32 mouse cellular contexts compared by ENCODE assay signal in the genomic region with DNA sequence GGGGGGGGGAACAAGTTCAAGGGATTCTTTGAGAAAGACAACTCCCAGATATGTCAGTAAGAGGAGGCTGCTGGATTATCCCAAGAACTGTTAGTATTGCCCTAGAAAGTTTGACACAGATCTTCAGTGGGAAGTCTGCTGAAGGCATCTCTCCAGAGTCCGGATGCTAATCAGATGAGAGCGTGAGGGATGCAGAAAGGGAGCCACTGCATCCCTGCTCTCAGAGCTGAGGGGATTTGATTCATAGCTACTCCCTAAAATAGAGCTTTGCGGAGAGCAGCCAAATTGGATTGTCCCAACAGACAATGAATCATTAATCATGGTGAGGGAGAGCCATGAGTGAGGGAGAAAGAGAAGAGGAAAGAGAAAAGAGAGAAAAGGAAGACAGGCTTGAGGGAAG.
DNase-seq lines count a peak whose midpoint lies in the region; ATAC-seq and TF ChIP-seq lines count a peak whose summit lies in the region.
"Had no signal": no experiment of that assay in that cellular context is flagged by ENCODE, and none has a peak within 500 bp of the region (broad histone marks: within the 10 kb centered on the region; RNA-seq: fewer than 3 reads in every experiment).

No protein-coding gene starts in this region.

- no peaks in the 10 kb centered on the region for H3K27me3 ChIP-seq in midbrain, postnatal 0 days (ENCODE audit: insufficient read depth, low read length)
- no peaks in the 10 kb centered on the region for H3K27me3 ChIP-seq in midbrain, embryonic 16.5 days (ENCODE audit: control insufficient read depth, insufficient read depth, low read depth, low read length)
- H3K27me3 ChIP-seq: embryonic facial prominence, embryonic 15.5 days; liver, embryonic 13.5 days; neural tube, embryonic 12.5 days had no signal

- H3K4me3 ChIP-seq in midbrain, postnatal 0 days (ENCODE audit: low read depth, low read length) = no peak overlapping the region
- H3K4me3 ChIP-seq in midbrain, embryonic 16.5 days (ENCODE audit: low read depth, low read length) = no peak overlapping the region
- H3K4me3 ChIP-seq: embryonic facial prominence, embryonic 10.5 days; embryonic facial prominence, embryonic 15.5 days; forebrain, embryonic 12.5 days; limb, embryonic 10.5 days; limb, embryonic 15.5 days; liver, embryonic 13.5 days; midbrain, embryonic 13.5 days; myocyte; neural tube, embryonic 12.5 days had no signal

- ATAC-seq in frontal cortex, adult (ENCODE audit: low TSS enrichment) = peak; percentile 83
- ATAC-seq in midbrain, postnatal 0 days (ENCODE audit: low FRiP score) = no peak
- no peak for ATAC-seq in midbrain, embryonic 16.5 days
- no peak for ATAC-seq in megakaryocyte progenitor cell, adult 5-6 weeks (replicated peaks; ENCODE audit: poor library complexity)
- ATAC-seq: intestine, embryonic 16.5 days; lung, postnatal 0 days; midbrain, embryonic 13.5 days; Patski had no signal

- H3K4me1 ChIP-seq in midbrain, postnatal 0 days (ENCODE audit: insufficient read depth, low read length) = no peaks in the 10 kb centered on the region; the same call in 1 of the 2 replicates
- H3K4me1 ChIP-seq in midbrain, embryonic 16.5 days (ENCODE audit: control insufficient read depth, insufficient read depth, low read length) = peaks cover 12% of the 10 kb centered on the region; the same call in 1 of the 2 replicates
- H3K4me1 ChIP-seq: embryonic facial prominence, embryonic 10.5 days; embryonic facial prominence, embryonic 15.5 days; limb, embryonic 10.5 days; limb, embryonic 15.5 days; liver, embryonic 13.5 days; neural tube, embryonic 12.5 days had no signal

- TF ChIP-seq CTCF in midbrain, postnatal 0 days (IDR thresholded peaks at IDR 0.05) = no peak

- H3K9ac ChIP-seq in midbrain, postnatal 0 days (replicated peaks; ENCODE audit: low read length, poor library complexity, severe bottlenecking) = no peak overlapping the region
- no peak overlapping the region for H3K9ac ChIP-seq in midbrain, embryonic 16.5 days (ENCODE audit: low read depth, low read length)
- H3K9ac ChIP-seq: embryonic facial prominence, embryonic 15.5 days; forebrain, embryonic 12.5 days; limb, embryonic 15.5 days; liver, embryonic 13.5 days; midbrain, embryonic 13.5 days; neural tube, embryonic 12.5 days had no signal

- H3K27ac ChIP-seq in midbrain, postnatal 0 days (ENCODE audit: low read depth, low read length) = no peak overlapping the region
- H3K27ac ChIP-seq in midbrain, embryonic 16.5 days (ENCODE audit: low read length) = no peak overlapping the region
- H3K27ac ChIP-seq: embryonic facial prominence, embryonic 10.5 days; embryonic facial prominence, embryonic 15.5 days; forebrain, embryonic 12.5 days; limb, embryonic 10.5 days; limb, embryonic 15.5 days; liver, embryonic 13.5 days; midbrain, embryonic 13.5 days; neural tube, embryonic 12.5 days; stomach, postnatal 0 days had no signal

- 15% methylated on average over 3 of the region's 3 CpGs for WGBS in midbrain, postnatal 0 days
- 13% methylated on average over 3 of the region's 3 CpGs for WGBS in midbrain, embryonic 16.5 days

- no peak for DNase-seq in frontal cortex, postnatal 14 days (ENCODE audit: low spot score in 2 of 2)
- peak; percentile 38 for DNase-seq in layer of hippocampus, adult 9-11 months
- DNase-seq in layer of hippocampus, postnatal 25 days (ENCODE audit: extremely low spot score in 1 of 2, low spot score in 1 of 2) = no peak
- DNase-seq in midbrain, postnatal 0 days (ENCODE audit: low spot score) = peak; percentile 42
- peak; percentile 3 for DNase-seq in retina, embryonic 14.5 days (ENCODE audit: low spot score)
- DNase-seq: adrenal gland, postnatal 10 days; cerebellum, adult 18-20 months; cerebellum, postnatal 10 days; heart, postnatal 14 days; kidney, adult 8-10 months; kidney, postnatal 10 days; layer of hippocampus, postnatal 36 days; liver, embryonic 13.5 days; lung, adult 18-20 months; lung, postnatal 4 days; thymus, adult 2 months; thymus, postnatal 4 days had no signal

- no peak overlapping the region for H3K4me2 ChIP-seq in midbrain, postnatal 0 days (ENCODE audit: low read depth, low read length, poor library complexity, severe bottlenecking)
- H3K4me2 ChIP-seq in midbrain, embryonic 16.5 days (ENCODE audit: low read length) = no peak overlapping the region
- H3K4me2 ChIP-seq: embryonic facial prominence, embryonic 15.5 days; forebrain, embryonic 12.5 days; limb, embryonic 15.5 days; liver, embryonic 13.5 days; midbrain, embryonic 13.5 days; neural tube, embryonic 12.5 days had no signal

- H3K36me3 ChIP-seq in midbrain, postnatal 0 days (ENCODE audit: insufficient read depth, low read length) = no peaks in the 10 kb centered on the region
- no peaks in the 10 kb centered on the region for H3K36me3 ChIP-seq in midbrain, embryonic 16.5 days (ENCODE audit: control insufficient read depth, insufficient read depth, low read length)
- H3K36me3 ChIP-seq: embryonic facial prominence, embryonic 10.5 days; embryonic facial prominence, embryonic 15.5 days; forebrain, embryonic 12.5 days; limb, embryonic 10.5 days; limb, embryonic 15.5 days; liver, embryonic 13.5 days; midbrain, embryonic 13.5 days; neural tube, embryonic 12.5 days had no signal

- H3K9me3 ChIP-seq in midbrain, postnatal 0 days (ENCODE audit: low read length) = no peaks in the 10 kb centered on the region
- no peaks in the 10 kb centered on the region for H3K9me3 ChIP-seq in midbrain, embryonic 16.5 days (replicated peaks; ENCODE audit: control insufficient read depth, low read length, poor library complexity, severe bottlenecking)
- H3K9me3 ChIP-seq: embryonic facial prominence, embryonic 10.5 days; embryonic facial prominence, embryonic 15.5 days; forebrain, embryonic 12.5 days; limb, embryonic 10.5 days; limb, embryonic 15.5 days; midbrain, embryonic 13.5 days; neural tube, embryonic 12.5 days had no signal

Comparison
In these comparisons a context has a peak if more than half of its experiments do, and no peak if none do; other contexts are left out.
1. DNase-seq: peak in layer of hippocampus, adult 9-11 months (single experiment), midbrain, postnatal 0 days (single experiment) and retina, embryonic 14.5 days (single experiment); none in frontal cortex, postnatal 14 days (0 of 2) and layer of hippocampus, postnatal 25 days (0 of 2).